Mouse (Mus musculus) heart, postnatal 14 days (tissue): ENCODE data around the gene Gm49325. TPM values are rescaled to one million over a fixed set of nuclear protein-coding genes. Genes with fewer than 3 reads are reported as not detected.

Experiments
- DNase-seq, 2 experiments: peaks; one replicate each; pipeline ENCODE4 v3.0.0; 2021 to 2022
- intact Hi-C: fragments of 180-260 bp; cut with DNase I; formaldehyde crosslinking; loops from one replicate; pipeline ENCODE4 v1.15.1; 2025
- long read RNA-seq, 2 experiments: library from polyadenylated mRNA; stranded (forward); transcript quantifications; one replicate each; pipeline ENCODE4 v2.0.0; 2021
- total RNA-seq, 2 experiments: library from RNA; stranded (reverse); gene quantifications; 2 replicates each; pipeline ENCODE4 v1.2.3; 2021

The Gm49325 gene
- 10 to 100 TPM in 1 of 2 experiments, 1 to 10 TPM in 1; 7.6 to 12.7 TPM for total RNA-seq
- long read RNA-seq, experiment 1, partial matches to known transcripts, result 0 of 12 reads
- long read RNA-seq, experiment 1, other reads (novel, unspliced or antisense), result 12 of 12 reads
- long read RNA-seq, experiment 2, partial matches to known transcripts, result 0 of 7 reads
- long read RNA-seq, experiment 2, other reads (novel, unspliced or antisense), result 7 of 7 reads

GRCm38 (mm10) chr10:77605908-77606826 lies at the start of gene Gm49325, which contains the start of gene Sumo3:
Gene Gm49325, plus strand, starts transcription at chr10:77606197.
Gene Sumo3, plus strand, starts transcription at chr10:77606097.
- peak; percentile 98 to 99 for DNase-seq
- intact Hi-C loops, result no loop called here

- intact Hi-C loops, result no loop called here
- DNase-seq, result no peak
Measured at GRCm38 (mm10) chr10:77556631-77557030, 49.4 kb upstream of the Gm49325 start.

- intact Hi-C loops, result no loop called here
Measured at GRCm38 (mm10) chr10:77557641-77558040, 48.4 kb upstream of the Gm49325 start.

GRCm38 (mm10) chr10:77560090-77560489 lies 45.9 kb upstream of the Gm49325 start:
- intact Hi-C loops, result no loop called here
- DNase-seq, result no peak

More at GRCm38 (mm10) chr10:77557641-77558040, 48.4 kb upstream of the Gm49325 start:
- no peak for DNase-seq

GRCm38 (mm10) chr10:77560830-77561229 lies 45.2 kb upstream of the Gm49325 start:
- intact Hi-C loops, result no loop called here
- no peak for DNase-seq

DNA sequence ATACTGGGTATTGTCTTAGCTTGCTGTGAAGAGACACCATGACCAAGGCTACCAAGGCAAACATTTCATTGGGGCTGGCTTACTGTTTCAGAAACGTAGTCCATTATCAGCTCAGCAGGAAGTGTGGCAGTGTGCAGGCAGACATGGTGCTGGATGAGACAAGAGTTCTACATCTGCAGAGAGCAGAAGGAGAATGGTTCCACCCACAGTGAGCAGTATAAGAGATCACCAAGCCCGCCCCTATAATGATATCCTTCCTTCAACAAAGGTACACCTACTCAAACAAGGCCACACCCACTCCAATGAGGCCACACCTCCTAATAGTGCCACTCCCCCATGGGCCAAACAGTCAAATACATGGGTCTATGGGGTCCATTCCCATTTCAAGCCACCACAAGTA lies 44.5 kb upstream of the Gm49325 start:
- intact Hi-C loops, result no loop called here
- DNase-seq, result no peak

GRCm38 (mm10) chr10:77565005-77565404 lies 41.0 kb upstream of the Gm49325 start:
- intact Hi-C loops, result loop anchor here (5.0 kb wide), 1 partner anchor 283 kb away; no protein-coding TSS in a partner anchor
- no peak for DNase-seq

DNA sequence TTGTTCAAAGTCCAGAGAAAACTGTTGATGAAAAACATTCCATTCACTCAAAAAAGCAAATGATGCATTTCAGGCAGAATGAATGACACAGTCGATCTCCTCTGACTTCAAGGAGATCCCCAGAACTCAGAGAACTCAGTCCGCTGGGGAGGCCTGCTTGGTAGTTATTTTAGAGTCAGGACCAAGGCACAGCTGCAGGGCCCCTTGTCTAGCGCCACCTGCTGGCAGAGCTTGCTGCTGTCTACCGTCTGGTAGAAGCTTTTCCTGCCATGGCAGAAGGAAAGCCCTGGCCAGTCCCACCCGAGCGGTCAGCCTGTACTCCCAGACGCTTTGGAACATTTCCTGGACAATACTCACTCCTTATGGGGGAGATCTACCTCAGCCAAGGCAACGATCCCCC lies 39.3 kb upstream of the Gm49325 start:
- intact Hi-C loops, result loop anchor here (1.0 to 5.0 kb wide), 2 partner anchors 49 to 284 kb away; no protein-coding TSS in a partner anchor
- DNase-seq, result peak; percentile 88 to 95

DNA sequence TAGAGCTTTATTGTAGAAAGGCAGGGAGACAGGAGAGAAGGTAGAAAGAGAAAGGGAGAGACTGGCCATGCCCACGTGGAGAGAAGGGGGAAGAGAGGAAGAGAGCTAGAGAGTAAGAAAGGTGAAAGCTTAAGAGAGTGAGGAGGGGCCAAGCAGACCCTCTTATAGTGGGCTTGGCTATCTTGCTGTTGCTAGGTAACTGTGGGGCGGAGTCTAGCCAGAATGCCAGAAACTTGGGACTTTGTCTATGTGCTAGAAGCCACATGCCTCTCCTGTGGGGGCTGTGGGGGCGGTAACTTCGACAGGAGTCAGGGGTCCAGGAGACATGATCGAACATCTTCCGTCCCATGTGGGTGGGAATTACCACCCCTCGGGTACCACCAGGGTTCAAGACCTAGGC lies 36.5 kb upstream of the Gm49325 start:
- intact Hi-C loops, result loop anchor here (5.0 kb wide), 1 partner anchor 287 kb away; no protein-coding TSS in a partner anchor
- DNase-seq, result no peak

GRCm38 (mm10) chr10:77569973-77570658 lies 35.9 kb upstream of the Gm49325 start:
- no peak for DNase-seq
- intact Hi-C loops, result loop anchor here (5.0 kb wide), 1 partner anchor 288 kb away; no protein-coding TSS in a partner anchor

DNA sequence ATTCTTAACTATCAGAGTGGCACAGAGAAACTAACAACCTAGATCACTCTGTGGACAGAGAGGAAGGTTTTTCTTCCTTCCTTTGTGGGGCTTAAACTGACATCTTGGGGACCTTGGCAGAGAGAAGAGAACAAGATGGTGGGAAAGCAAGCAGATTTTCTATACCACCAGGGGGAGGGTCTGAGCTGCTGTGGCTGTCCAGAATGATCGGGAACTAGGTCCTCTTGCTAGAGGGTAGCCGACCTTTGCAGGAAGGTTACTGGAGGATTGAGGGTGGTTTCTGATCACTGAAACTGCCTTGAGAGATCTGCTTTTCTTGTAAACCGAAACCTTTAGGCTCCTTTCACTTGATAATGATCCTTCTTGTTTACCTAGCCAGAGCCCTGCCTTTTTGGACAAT lies 33.8 kb upstream of the Gm49325 start:
- intact Hi-C loops, result no loop called here
- DNase-seq, result no peak

GRCm38 (mm10) chr10:77573162-77573561 lies 32.8 kb upstream of the Gm49325 start:
- no peak for DNase-seq
- intact Hi-C loops, result no loop called here

GRCm38 (mm10) chr10:77580027-77580920 lies 25.7 kb upstream of the Gm49325 start:
- intact Hi-C loops, result loop anchor here (5.0 kb wide), 1 partner anchor 42 kb away; the partner anchor contains the start of gene Ube2g2
- DNase-seq, result peak in 1 of 2 experiments; percentile 27

- intact Hi-C loops, result loop anchor here (5.0 kb wide), 1 partner anchor 41 kb away; the partner anchor contains the start of gene Ube2g2
- no peak for DNase-seq
Measured at GRCm38 (mm10) chr10:77581023-77581407, 25.0 kb upstream of the Gm49325 start.

GRCm38 (mm10) chr10:77581408-77582284 lies 24.4 kb upstream of the Gm49325 start, which contains the start of gene Pttg1ip:
Gene Pttg1ip, plus strand, starts transcription at chr10:77581720.
- DNase-seq, result peak; percentile 97 to 98
- intact Hi-C loops, result loop anchor here (5.0 kb wide), 1 partner anchor 41 kb away; the partner anchor contains the start of gene Ube2g2

DNA sequence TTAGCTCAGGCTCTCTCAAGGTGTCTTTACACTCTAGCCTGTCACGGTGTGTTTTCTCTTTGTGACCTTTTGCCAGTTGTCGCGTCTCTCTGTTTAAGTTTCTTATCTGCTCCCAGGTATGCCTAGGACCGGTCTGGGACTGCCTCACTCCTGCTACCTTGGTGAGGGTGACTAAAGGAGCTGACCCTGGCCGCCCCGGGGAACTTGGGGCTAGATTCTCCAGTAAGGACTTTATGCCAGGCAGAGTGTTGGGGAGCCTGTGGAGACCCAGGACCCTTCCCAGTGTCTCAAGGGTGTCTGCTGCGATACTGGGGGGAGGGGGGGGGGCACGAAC lies 23.7 kb upstream of the Gm49325 start:
- no peak for DNase-seq
- intact Hi-C loops, result loop anchor here (5.0 kb wide), 1 partner anchor 40 kb away; the partner anchor contains the start of gene Ube2g2

- DNase-seq, result peak; percentile 45 to 60
Measured at GRCm38 (mm10) chr10:77583795-77584422, 22.1 kb upstream of the Gm49325 start.

GRCm38 (mm10) chr10:77586637-77587036 lies 19.4 kb upstream of the Gm49325 start:
- intact Hi-C loops, result no loop called here
- no peak for DNase-seq

More at GRCm38 (mm10) chr10:77583795-77584422, 22.1 kb upstream of the Gm49325 start:
- intact Hi-C loops, result loop anchor here (5.0 kb wide), 1 partner anchor 38 kb away; the partner anchor contains the start of gene Ube2g2
